Mouse (Mus musculus) embryonic facial prominence, embryonic 10.5 days (tissue): ENCODE results near the gene Syne4. TPM values are rescaled to one million over a fixed set of nuclear protein-coding genes. Genes with fewer than 3 reads are reported as not detected.
A peak's percentile ranks its signal among the peaks of the same experiment; 100 is the strongest.

ENCODE experiments used
- DNase-seq: peaks from one replicate; pipeline ENCODE4 v3.0.0-alpha.2; 2017; ENCODE audit warnings: low spot score
- H3K27ac ChIP-seq: fragments of 300-500 bp; sonication (generic); replicated peaks from 2 replicates; pipeline ENCODE4 v1.5.1; 2016; ENCODE audit warnings: mild to moderate bottlenecking
- H3K27me3 ChIP-seq: fragments of 300-500 bp; sonication (generic); replicated peaks from 2 replicates; pipeline ENCODE4 v1.6.1; 2016; ENCODE audit warnings: low read depth, mild to moderate bottlenecking; ENCODE audit not compliant: poor library complexity, severe bottlenecking
- H3K36me3 ChIP-seq: fragments of 300-500 bp; sonication (generic); replicated peaks from 2 replicates; pipeline ENCODE4 v1.6.1; 2016; ENCODE audit warnings: mild to moderate bottlenecking, moderate library complexity
- H3K4me1 ChIP-seq: fragments of 300-500 bp; sonication (generic); 2 replicates; pipeline ENCODE4 v1.6.1; 2016
- H3K4me3 ChIP-seq: fragments of 300-500 bp; sonication (generic); 2 replicates; pipeline ENCODE4 v1.5.1; 2016; ENCODE audit warnings: mild to moderate bottlenecking, moderate library complexity
- H3K9me3 ChIP-seq: fragments of 300-500 bp; sonication (generic); 2 replicates; pipeline ENCODE4 v1.6.1; 2016; ENCODE audit warnings: mild to moderate bottlenecking
- WGBS: fragments of 180-500 bp; shearing (Covaris S2); methylation state at CpG from one replicate; pipeline ENCODE4 v1.1.7; 2016; 5-methylcytosine and 5-hydroxymethylcytosine counted together
- polyA plus RNA-seq: library from polyadenylated mRNA; unstranded; fragments of >200 nt; fragmentation: Nextera tagmentation; extraction: Ambion mirVana; gene quantifications from 2 replicates; pipeline ENCODE4 v1.2.1, GENCODE M21; 2016

The Syne4 gene
- polyA plus RNA-seq, 1 experiment from 2014 or later: 65.6 TPM

GRCm38 (mm10) chr7:30339432-30340109, 25.0 kb downstream of the Syne4 start:
- Histone ChIP-seq H3K27ac (no peak overlapping the region), H3K27me3 (peaks cover 23% of the 10 kb centered on the region), H3K4me3 (no peak overlapping the region), H3K4me1 (peaks cover 10% of the 10 kb centered on the region), H3K9me3 (no peaks in the 10 kb centered on the region), H3K36me3 (no peaks in the 10 kb centered on the region)
- 70% methylated on average over 5 of the region's 5 CpGs for WGBS
- DNase-seq: no peak

DNA sequence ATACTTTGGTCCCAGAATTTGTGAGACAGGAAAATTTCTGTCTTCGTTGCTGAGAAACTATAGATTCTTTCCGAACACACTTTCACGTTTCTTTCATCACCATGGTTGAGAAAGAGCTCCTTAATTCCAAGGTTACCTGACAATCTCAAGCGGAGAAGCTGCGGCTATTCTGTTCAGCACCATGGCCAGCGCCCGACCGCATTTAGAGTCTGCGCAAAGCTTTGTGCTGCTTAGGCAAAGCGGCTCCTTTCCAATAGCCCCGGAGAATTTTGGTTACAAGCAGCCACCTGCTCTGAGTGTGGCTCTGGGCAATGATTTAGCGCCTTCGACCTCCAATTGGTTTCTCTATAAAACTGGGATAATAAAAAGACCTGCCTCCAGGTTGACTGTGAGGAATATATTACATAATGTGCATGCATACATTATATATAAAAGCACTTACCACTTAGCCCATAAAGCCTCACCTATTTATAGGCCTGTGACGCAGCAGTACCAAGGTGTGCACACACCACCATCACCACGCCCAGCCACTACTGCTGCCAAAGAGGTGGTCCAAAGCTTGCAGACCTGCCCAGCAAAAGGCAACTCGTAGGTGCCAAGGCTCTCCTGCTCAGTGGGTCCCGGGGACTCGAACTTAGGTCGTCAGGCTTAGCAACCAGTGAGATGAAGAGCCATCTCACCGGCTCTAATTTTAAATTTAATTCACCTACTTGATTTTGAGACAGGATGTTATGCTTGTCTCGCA, 32.2 kb downstream of the Syne4 start:
- H3K27ac ChIP-seq: no peak overlapping the region
- H3K27me3 ChIP-seq: peaks cover 34% of the 10 kb centered on the region
- WGBS: 28% methylated on average over 21 of the region's 21 CpGs
- DNase-seq: peak; percentile 85
- H3K36me3 ChIP-seq: no peaks in the 10 kb centered on the region
- no peak overlapping the region for H3K4me3 ChIP-seq
- H3K9me3 ChIP-seq: no peaks in the 10 kb centered on the region
- H3K4me1 ChIP-seq: peaks cover 11% of the 10 kb centered on the region

DNA sequence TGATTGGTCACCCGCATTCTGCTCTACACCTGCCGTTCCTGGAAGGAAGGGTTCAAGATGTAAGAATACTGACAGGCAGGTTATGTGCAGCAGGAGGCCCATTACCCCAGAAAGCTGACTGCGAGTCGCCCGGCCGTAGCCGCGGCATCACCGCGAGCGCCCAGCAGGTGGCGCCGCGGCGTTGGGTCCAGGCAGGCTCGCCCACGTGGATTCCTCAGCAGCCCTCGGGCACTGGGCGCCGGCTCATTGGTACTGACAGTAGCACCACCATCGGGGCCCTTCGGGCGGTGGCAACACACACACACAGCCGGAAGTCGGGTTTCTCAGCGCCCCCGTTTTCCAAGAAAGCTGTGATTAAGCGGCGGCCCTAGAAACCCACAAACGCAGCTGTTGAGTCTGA, 33.2 kb downstream of the Syne4 start:
- no peaks in the 10 kb centered on the region for H3K36me3 ChIP-seq
- H3K27me3 ChIP-seq: peaks cover 34% of the 10 kb centered on the region
- H3K9me3 ChIP-seq: no peaks in the 10 kb centered on the region
- H3K4me1 ChIP-seq: peaks cover 11% of the 10 kb centered on the region
- 2% methylated on average over 30 of the region's 30 CpGs for WGBS
- DNase-seq: peak; percentile 78
- H3K4me3 ChIP-seq: 0 out of 2 replicates have a peak overlapping the region, but pooled peaks have one; percentile 32
- no peak overlapping the region for H3K27ac ChIP-seq

GRCm38 (mm10) chr7:30353279-30353822, 38.7 kb downstream of the Syne4 start:
- Histone ChIP-seq H3K4me3 (no peak overlapping the region), H3K9me3 (no peaks in the 10 kb centered on the region), H3K36me3 (peaks cover 17% of the 10 kb centered on the region), H3K27ac (no peak overlapping the region), H3K4me1 (peaks cover 21% of the 10 kb centered on the region), H3K27me3 (peaks cover 18% of the 10 kb centered on the region)
- peak; percentile 70 for DNase-seq
- 18% methylated on average over 6 of the region's 6 CpGs for WGBS

- Histone ChIP-seq H3K36me3 (peaks cover 17% of the 10 kb centered on the region), H3K4me1 (peaks cover 26% of the 10 kb centered on the region), H3K9me3 (no peaks in the 10 kb centered on the region), H3K4me3 (no peak overlapping the region), H3K27ac (no peak overlapping the region), H3K27me3 (peaks cover 11% of the 10 kb centered on the region)
- WGBS: 55% methylated on average over 4 of the region's 4 CpGs
- no peak for DNase-seq
Observed at GRCm38 (mm10) chr7:30354059-30354458, 39.5 kb downstream of the Syne4 start.

GRCm38 (mm10) chr7:30358378-30359186, 44.0 kb downstream of the Syne4 start:
- Histone ChIP-seq H3K4me1 (peaks cover 68% of the 10 kb centered on the region), H3K9me3 (no peaks in the 10 kb centered on the region)

DNA sequence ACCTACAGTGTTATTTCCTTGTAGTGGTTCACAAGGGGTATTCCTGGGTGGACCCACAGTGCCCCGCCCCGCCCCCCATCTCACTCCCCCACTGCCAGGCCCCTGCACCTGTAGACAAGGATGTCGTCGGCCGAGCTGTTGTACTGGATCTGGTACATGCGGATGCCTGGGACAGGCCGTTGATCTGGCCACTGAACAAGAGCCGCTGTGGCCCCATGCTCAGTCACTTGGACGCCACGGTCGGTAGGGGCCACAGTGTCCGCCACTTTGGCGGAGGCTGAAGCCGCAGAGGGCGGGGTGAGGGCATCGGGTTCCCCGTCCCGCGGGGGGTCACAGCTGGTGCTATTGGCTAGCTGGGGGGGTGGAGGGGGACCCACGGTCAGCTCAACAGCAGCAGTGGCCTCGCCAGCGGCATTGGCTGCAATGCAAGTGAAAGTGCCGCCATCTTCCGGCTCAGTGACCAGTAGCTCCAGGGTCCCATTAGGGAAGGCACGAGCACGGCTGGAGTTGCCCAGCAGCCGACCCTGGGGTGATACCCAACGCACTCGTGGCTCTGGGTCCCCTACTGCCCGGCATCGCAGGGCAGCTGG, 44.8 kb downstream of the Syne4 start:
- Histone ChIP-seq H3K27me3 (peaks cover 16% of the 10 kb centered on the region), H3K4me1 (peaks cover 60% of the 10 kb centered on the region), H3K9me3 (no peaks in the 10 kb centered on the region), H3K36me3 (peaks cover 34% of the 10 kb centered on the region), H3K27ac (no peak overlapping the region), H3K4me3 (0 out of 2 replicates have a peak overlapping the region, but pooled peaks have one; percentile 89)
- no peak for DNase-seq
- 86% methylated on average over 31 of the region's 31 CpGs for WGBS

More at GRCm38 (mm10) chr7:30358378-30359186, 44.0 kb downstream of the Syne4 start:
- peaks cover 34% of the 10 kb centered on the region for H3K36me3 ChIP-seq
- 60% methylated on average over 7 of the region's 7 CpGs for WGBS
- no peak for DNase-seq
- no peak overlapping the region for H3K27ac ChIP-seq
- H3K27me3 ChIP-seq: peaks cover 8% of the 10 kb centered on the region; the same call in 1 of the 2 replicates
- no peak overlapping the region for H3K4me3 ChIP-seq

DNA sequence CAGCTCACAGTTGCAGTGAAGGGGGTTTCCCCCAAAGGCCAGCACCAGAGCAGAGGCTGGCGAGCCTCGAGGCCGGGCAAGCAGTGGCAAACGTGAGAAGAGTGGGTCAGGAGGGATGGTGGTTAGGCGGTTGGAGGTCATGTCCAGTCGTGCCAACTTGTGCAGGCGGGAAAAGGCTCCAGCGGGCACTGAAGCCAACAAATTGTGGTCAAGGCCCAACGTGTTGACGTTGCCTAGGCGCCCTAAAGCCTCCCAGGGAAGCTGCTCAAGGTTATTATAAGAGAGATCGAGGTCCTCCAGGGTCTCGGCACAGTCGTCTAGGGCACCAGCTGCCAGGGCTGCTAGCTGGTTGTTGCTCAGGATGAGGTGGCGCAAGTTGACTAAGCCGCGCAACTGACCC, 45.4 kb downstream of the Syne4 start:
- Histone ChIP-seq H3K9me3 (no peaks in the 10 kb centered on the region), H3K27me3 (peaks cover 23% of the 10 kb centered on the region), H3K4me1 (peaks cover 54% of the 10 kb centered on the region), H3K36me3 (peaks cover 32% of the 10 kb centered on the region), H3K27ac (no peak overlapping the region), H3K4me3 (0 out of 2 replicates have a peak overlapping the region, but pooled peaks have one; percentile 89)
- DNase-seq: no peak
- 91% methylated on average over 17 of the region's 17 CpGs for WGBS

DNA sequence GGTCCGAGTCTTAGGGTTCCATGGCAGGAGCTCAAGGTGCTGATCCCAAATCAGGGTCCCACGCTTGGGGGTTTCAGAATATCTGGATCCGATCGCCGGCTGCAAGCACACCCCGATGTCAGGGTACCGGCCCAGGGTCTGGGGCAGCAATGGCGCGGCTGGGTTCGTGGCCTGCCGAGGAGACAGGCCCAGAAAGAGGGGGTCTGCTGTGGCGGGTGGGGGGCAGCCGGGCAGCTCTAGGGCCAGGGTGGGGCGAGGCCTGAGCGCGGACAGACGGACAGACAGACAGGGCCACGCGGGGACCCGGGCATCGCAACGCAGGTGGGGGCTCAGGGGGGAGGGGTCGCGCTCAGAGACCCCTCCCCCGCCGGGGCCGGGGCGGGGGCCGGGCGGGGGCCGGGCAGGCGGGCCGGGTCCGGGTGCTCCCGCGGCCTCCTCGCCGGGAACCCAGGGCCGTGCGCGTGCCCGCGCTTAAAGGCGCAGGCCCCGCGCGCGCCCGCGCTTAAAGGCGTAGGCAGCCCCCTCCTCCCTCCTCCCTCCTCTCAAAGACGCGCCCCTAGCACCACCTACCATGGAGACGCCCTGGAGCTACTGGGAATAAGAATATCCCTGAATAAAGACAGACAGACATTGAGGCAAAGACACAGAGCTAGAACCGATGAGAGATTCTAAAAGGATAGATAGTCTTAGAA, 48.2 kb downstream of the Syne4 start, which contains the start of gene Lrfn3:
Gene Lrfn3 (minus strand): TSS at position 121 of the 692 bp plus-strand sequence.
- peaks cover 21% of the 10 kb centered on the region for H3K36me3 ChIP-seq
- peaks cover 33% of the 10 kb centered on the region for H3K27me3 ChIP-seq
- peak within 1 kb of the TSS; percentile 87 for H3K27ac ChIP-seq
- peak within 1 kb of the TSS; percentile 89 for H3K4me3 ChIP-seq
- no peaks in the 10 kb centered on the region for H3K9me3 ChIP-seq
- peak; percentile 87 for DNase-seq
- H3K4me1 ChIP-seq: peaks cover 54% of the 10 kb centered on the region
- 1% methylated on average over 55 of the region's 55 CpGs for WGBS

DNA sequence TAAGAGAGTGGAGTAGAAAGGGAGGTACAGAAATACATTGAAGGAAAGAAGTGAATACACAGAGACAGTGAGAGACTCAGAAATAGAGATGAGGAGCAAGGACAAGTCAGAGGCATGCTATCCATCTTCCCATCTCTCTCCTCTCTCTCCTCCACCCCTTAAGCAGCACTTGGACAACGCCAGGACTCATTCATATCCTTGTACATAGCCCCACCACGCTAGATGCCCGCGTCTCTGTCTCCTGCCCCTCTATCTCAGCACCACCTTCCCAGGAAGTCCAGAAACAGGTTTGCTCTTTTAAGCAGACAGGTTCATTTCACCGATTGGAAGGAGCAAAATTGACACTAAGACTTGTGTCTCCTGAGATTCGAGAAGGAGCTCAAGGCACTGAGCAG, 48.7 kb downstream of the Syne4 start:
- 70% methylated on average over 6 of the region's 6 CpGs for WGBS
- peak overlapping the region; percentile 89 for H3K4me3 ChIP-seq
- no peak for DNase-seq
- H3K27ac ChIP-seq: no peak overlapping the region
- H3K9me3 ChIP-seq: no peaks in the 10 kb centered on the region
- H3K4me1 ChIP-seq: peaks cover 49% of the 10 kb centered on the region
- peaks cover 17% of the 10 kb centered on the region for H3K36me3 ChIP-seq
- H3K27me3 ChIP-seq: peaks cover 33% of the 10 kb centered on the region

DNA sequence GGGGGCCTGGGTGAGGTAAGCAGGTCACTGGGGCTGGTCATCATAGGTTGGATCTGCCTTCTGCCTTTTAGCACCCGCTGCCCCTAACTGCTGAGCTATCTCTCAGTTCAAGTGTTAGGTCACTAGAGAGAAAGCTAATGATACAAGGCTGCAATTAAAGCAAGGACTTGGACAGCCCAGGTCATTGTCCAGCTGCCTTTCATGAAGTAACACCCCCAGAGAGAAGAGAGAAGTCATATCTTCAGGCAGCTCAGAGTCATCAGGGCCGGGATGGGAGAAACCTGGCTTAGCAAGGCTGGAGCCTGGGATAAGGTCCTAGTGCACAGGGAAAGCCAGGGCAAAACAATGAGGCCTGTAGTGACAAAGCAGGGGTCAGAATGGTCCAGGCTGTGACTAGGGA, 52.9 kb downstream of the Syne4 start:
- Histone ChIP-seq H3K27ac (no peak overlapping the region), H3K27me3 (peaks cover 33% of the 10 kb centered on the region), H3K9me3 (no peaks in the 10 kb centered on the region), H3K4me3 (no peak overlapping the region), H3K36me3 (no peaks in the 10 kb centered on the region), H3K4me1 (peaks cover 10% of the 10 kb centered on the region)
- DNase-seq: no peak
- whole genome bisulfite sequencing: 79% methylated on average over 2 of the region's 2 CpGs
